Mouse (Mus musculus): ENCODE measurements at regions not wholly inside any gene's neighbourhood (a gene's known extent, or its start where the extent isn't known, plus 50 kb on each side); places are given as distances from the start of the nearest gene placed in this dataset.

- peaks cover 14% of the 10 kb centered on the region for H3K4me1 ChIP-seq (ENCODE audit: control insufficient read depth, insufficient read depth, low read length)
- no peaks in the 10 kb centered on the region for H3K36me3 ChIP-seq (ENCODE audit: control insufficient read depth, insufficient read depth, low read length)
- H3K4me3 ChIP-seq (ENCODE audit: low read depth, low read length): no peak overlapping the region
- WGBS: 93% methylated on average over 3 of the region's 3 CpGs
- H3K9me3 ChIP-seq (replicated peaks; ENCODE audit: control insufficient read depth, low read length, poor library complexity, severe bottlenecking): no peaks in the 10 kb centered on the region
- no peak for ATAC-seq
- no peaks in the 10 kb centered on the region for H3K27me3 ChIP-seq (ENCODE audit: control insufficient read depth, insufficient read depth, low read depth, low read length)
- no peak overlapping the region for H3K9ac ChIP-seq (ENCODE audit: low read depth, low read length)
- no peak overlapping the region for H3K4me2 ChIP-seq (ENCODE audit: low read length)
- no peak overlapping the region for H3K27ac ChIP-seq (ENCODE audit: low read length)
Observed at GRCm38 (mm10) chr13:112004126-112004525, 195.3 kb upstream of the Map3k1 start.

GRCm38 (mm10) chr13:112005421-112005820, 196.6 kb upstream of the Map3k1 start:
- Histone ChIP-seq H3K4me2 (ENCODE audit: low read length) (no peak overlapping the region), H3K4me3 (ENCODE audit: low read depth, low read length) (no peak overlapping the region), H3K9ac (ENCODE audit: low read depth, low read length) (no peak overlapping the region), H3K27ac (ENCODE audit: low read length) (no peak overlapping the region), H3K27me3 (ENCODE audit: control insufficient read depth, insufficient read depth, low read depth, low read length) (no peaks in the 10 kb centered on the region), H3K9me3 (replicated peaks; ENCODE audit: control insufficient read depth, low read length, poor library complexity, severe bottlenecking) (no peaks in the 10 kb centered on the region), H3K4me1 (ENCODE audit: control insufficient read depth, insufficient read depth, low read length) (peaks cover 14% of the 10 kb centered on the region), H3K36me3 (ENCODE audit: control insufficient read depth, insufficient read depth, low read length) (no peaks in the 10 kb centered on the region)
- ATAC-seq: no peak
- 80% methylated on average over 8 of the region's 8 CpGs for WGBS

- no peaks in the 10 kb centered on the region for H3K4me1 ChIP-seq (ENCODE audit: control insufficient read depth, insufficient read depth, low read length)
- 95% methylated on average over 5 of the region's 5 CpGs for WGBS
- ATAC-seq: no peak
- no peak overlapping the region for H3K27ac ChIP-seq (ENCODE audit: low read length)
- no peaks in the 10 kb centered on the region for H3K27me3 ChIP-seq (ENCODE audit: control insufficient read depth, insufficient read depth, low read depth, low read length)
- H3K9me3 ChIP-seq (replicated peaks; ENCODE audit: control insufficient read depth, low read length, poor library complexity, severe bottlenecking): no peaks in the 10 kb centered on the region
- H3K4me2 ChIP-seq (ENCODE audit: low read length): no peak overlapping the region
- no peak overlapping the region for H3K4me3 ChIP-seq (ENCODE audit: low read depth, low read length)
- no peaks in the 10 kb centered on the region for H3K36me3 ChIP-seq (ENCODE audit: control insufficient read depth, insufficient read depth, low read length)
- H3K9ac ChIP-seq (ENCODE audit: low read depth, low read length): no peak overlapping the region
Observed at GRCm38 (mm10) chr13:112008806-112009205, 200.0 kb upstream of the Map3k1 start.

GRCm38 (mm10) chr13:112009288-112009687, 200.5 kb upstream of the Map3k1 start:
- Histone ChIP-seq H3K4me2 (ENCODE audit: low read length) (no peak overlapping the region), H3K36me3 (ENCODE audit: control insufficient read depth, insufficient read depth, low read length) (no peaks in the 10 kb centered on the region), H3K9ac (ENCODE audit: low read depth, low read length) (no peak overlapping the region), H3K27me3 (ENCODE audit: control insufficient read depth, insufficient read depth, low read depth, low read length) (no peaks in the 10 kb centered on the region), H3K4me1 (ENCODE audit: control insufficient read depth, insufficient read depth, low read length) (no peaks in the 10 kb centered on the region), H3K9me3 (replicated peaks; ENCODE audit: control insufficient read depth, low read length, poor library complexity, severe bottlenecking) (no peaks in the 10 kb centered on the region), H3K4me3 (ENCODE audit: low read depth, low read length) (no peak overlapping the region), H3K27ac (ENCODE audit: low read length) (no peak overlapping the region)
- WGBS: 66% methylated on average over 3 of the region's 3 CpGs
- no peak for ATAC-seq

- no peaks in the 10 kb centered on the region for H3K27me3 ChIP-seq (ENCODE audit: control insufficient read depth, insufficient read depth, low read depth, low read length)
- H3K27ac ChIP-seq (ENCODE audit: low read length): no peak overlapping the region
- H3K9ac ChIP-seq (ENCODE audit: low read depth, low read length): no peak overlapping the region
- no peaks in the 10 kb centered on the region for H3K4me1 ChIP-seq (ENCODE audit: control insufficient read depth, insufficient read depth, low read length)
- no peak for ATAC-seq
- no peaks in the 10 kb centered on the region for H3K36me3 ChIP-seq (ENCODE audit: control insufficient read depth, insufficient read depth, low read length)
- H3K9me3 ChIP-seq (replicated peaks; ENCODE audit: control insufficient read depth, low read length, poor library complexity, severe bottlenecking): no peaks in the 10 kb centered on the region
- 89% methylated on average over 8 of the region's 8 CpGs for WGBS
- no peak overlapping the region for H3K4me3 ChIP-seq (ENCODE audit: low read depth, low read length)
- no peak overlapping the region for H3K4me2 ChIP-seq (ENCODE audit: low read length)
Observed at GRCm38 (mm10) chr13:112010464-112010863, 201.7 kb upstream of the Map3k1 start.

GRCm38 (mm10) chr13:112012640-112013039, 203.8 kb upstream of the Map3k1 start:
- H3K27ac ChIP-seq (ENCODE audit: low read length): no peak overlapping the region
- WGBS: 55% methylated on average over 1 of the region's 1 CpGs
- ATAC-seq: no peak
- no peak overlapping the region for H3K4me3 ChIP-seq (ENCODE audit: low read depth, low read length)
- H3K4me1 ChIP-seq (ENCODE audit: control insufficient read depth, insufficient read depth, low read length): no peaks in the 10 kb centered on the region
- H3K27me3 ChIP-seq (ENCODE audit: control insufficient read depth, insufficient read depth, low read depth, low read length): no peaks in the 10 kb centered on the region
- H3K4me2 ChIP-seq (ENCODE audit: low read length): no peak overlapping the region
- H3K9me3 ChIP-seq (replicated peaks; ENCODE audit: control insufficient read depth, low read length, poor library complexity, severe bottlenecking): no peaks in the 10 kb centered on the region
- no peaks in the 10 kb centered on the region for H3K36me3 ChIP-seq (ENCODE audit: control insufficient read depth, insufficient read depth, low read length)
- no peak overlapping the region for H3K9ac ChIP-seq (ENCODE audit: low read depth, low read length)

- 92% methylated on average over 3 of the region's 3 CpGs for WGBS
- ATAC-seq: no peak
Observed at GRCm38 (mm10) chr13:112015083-112015482, 206.3 kb upstream of the Map3k1 start.

GRCm38 (mm10) chr13:112016280-112016679, 207.5 kb upstream of the Map3k1 start:
- H3K4me3 ChIP-seq (ENCODE audit: low read depth, low read length): no peak overlapping the region
- H3K9me3 ChIP-seq (replicated peaks; ENCODE audit: control insufficient read depth, low read length, poor library complexity, severe bottlenecking): no peaks in the 10 kb centered on the region
- H3K4me1 ChIP-seq (ENCODE audit: control insufficient read depth, insufficient read depth, low read length): no peaks in the 10 kb centered on the region
- no peak for ATAC-seq
- H3K27me3 ChIP-seq (ENCODE audit: control insufficient read depth, insufficient read depth, low read depth, low read length): no peaks in the 10 kb centered on the region
- no peak overlapping the region for H3K4me2 ChIP-seq (ENCODE audit: low read length)
- no peak overlapping the region for H3K9ac ChIP-seq (ENCODE audit: low read depth, low read length)
- H3K27ac ChIP-seq (ENCODE audit: low read length): no peak overlapping the region
- H3K36me3 ChIP-seq (ENCODE audit: control insufficient read depth, insufficient read depth, low read length): no peaks in the 10 kb centered on the region

More at GRCm38 (mm10) chr13:112015083-112015482, 206.3 kb upstream of the Map3k1 start:
- Histone ChIP-seq H3K9me3 (replicated peaks; ENCODE audit: control insufficient read depth, low read length, poor library complexity, severe bottlenecking) (no peaks in the 10 kb centered on the region), H3K4me3 (ENCODE audit: low read depth, low read length) (no peak overlapping the region), H3K9ac (ENCODE audit: low read depth, low read length) (no peak overlapping the region), H3K27ac (ENCODE audit: low read length) (no peak overlapping the region), H3K4me2 (ENCODE audit: low read length) (no peak overlapping the region), H3K27me3 (ENCODE audit: control insufficient read depth, insufficient read depth, low read depth, low read length) (no peaks in the 10 kb centered on the region), H3K36me3 (ENCODE audit: control insufficient read depth, insufficient read depth, low read length) (no peaks in the 10 kb centered on the region), H3K4me1 (ENCODE audit: control insufficient read depth, insufficient read depth, low read length) (no peaks in the 10 kb centered on the region)

GRCm38 (mm10) chr13:112018497-112019281, 209.9 kb upstream of the Map3k1 start:
- ATAC-seq: no peak
- Histone ChIP-seq H3K27ac (ENCODE audit: low read length) (no peak overlapping the region), H3K4me2 (ENCODE audit: low read length) (no peak overlapping the region), H3K4me3 (ENCODE audit: low read depth, low read length) (no peak overlapping the region), H3K27me3 (ENCODE audit: control insufficient read depth, insufficient read depth, low read depth, low read length) (no peaks in the 10 kb centered on the region), H3K9ac (ENCODE audit: low read depth, low read length) (no peak overlapping the region), H3K9me3 (replicated peaks; ENCODE audit: control insufficient read depth, low read length, poor library complexity, severe bottlenecking) (no peaks in the 10 kb centered on the region), H3K4me1 (ENCODE audit: control insufficient read depth, insufficient read depth, low read length) (0 out of 2 replicates have a peak, but pooled peaks cover 4% of the 10 kb centered on the region), H3K36me3 (ENCODE audit: control insufficient read depth, insufficient read depth, low read length) (no peaks in the 10 kb centered on the region)
- WGBS: 93% methylated on average over 7 of the region's 7 CpGs

Measured in midbrain, embryonic 16.5 days (tissue).